Mouse (Mus musculus): ENCODE data around the gene Filip1. TPM values are rescaled to one million over a fixed set of nuclear protein-coding genes. Genes with fewer than 3 reads are reported as not detected.
A peak's percentile ranks its signal among the peaks of the same experiment; 100 is the strongest.
"Not testable (repeated sequence)": the region's sequence is repeated elsewhere in the genome, so short reads cannot be mapped to it uniquely, and the experiment has no call there.

Filip1 gene
- polyA plus RNA-seq, 1 experiment from 2014 or later = 5.3 TPM

DNA sequence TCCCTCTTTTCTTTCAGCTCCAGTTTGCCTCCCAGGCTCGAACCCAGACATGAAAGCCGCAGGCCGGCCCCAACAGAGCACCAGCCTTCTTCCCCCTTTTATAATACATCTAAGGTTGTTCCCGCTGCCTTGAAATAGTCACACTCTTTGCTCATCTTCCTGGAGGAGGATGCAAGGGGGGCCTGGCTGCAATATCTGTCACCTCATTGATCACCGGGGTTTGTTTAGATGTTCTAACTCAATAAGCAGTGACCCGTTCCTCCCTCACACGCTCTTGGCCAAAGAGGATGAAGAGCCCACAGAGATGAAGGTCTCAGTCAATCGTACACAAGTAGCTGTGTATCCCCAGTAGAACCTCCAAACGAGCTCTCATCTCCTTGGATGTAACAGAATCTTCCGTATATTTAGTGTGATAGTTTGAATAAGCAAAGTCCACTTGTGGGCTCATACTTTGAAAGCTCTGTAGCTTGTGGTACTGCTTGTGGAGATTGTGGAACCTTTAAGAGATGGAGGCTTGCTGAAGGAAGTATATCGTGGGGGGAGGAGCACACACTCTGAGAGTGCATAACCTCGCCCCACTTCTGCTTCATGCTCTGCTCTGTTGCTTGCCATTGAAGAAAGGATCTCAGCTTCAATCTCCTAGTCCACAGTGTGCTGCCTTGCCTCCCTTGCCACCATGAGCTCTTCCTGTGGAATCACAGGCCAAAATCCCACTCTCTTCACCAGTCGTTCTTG is 24.8 kb upstream of the Filip1 start:
- H3K4me1 ChIP-seq (replicated peaks; ENCODE audit: control insufficient read depth, insufficient read depth, low read length) = no peaks in the 10 kb centered on the region
- H3K4me2 ChIP-seq (replicated peaks; ENCODE audit: low read depth) = no peak overlapping the region
- no peak for TF ChIP-seq CTCF (IDR thresholded peaks at IDR 0.05; ENCODE audit: low read depth)
- no peak overlapping the region for H3K27ac ChIP-seq (ENCODE audit: low read depth, low read length)
- no peaks in the 10 kb centered on the region for H3K9me3 ChIP-seq (ENCODE audit: control insufficient read depth)
- H3K27me3 ChIP-seq (replicated peaks; ENCODE audit: control insufficient read depth, insufficient read depth, low read length) = no peaks in the 10 kb centered on the region
- 81% methylated on average over 13 of the region's 13 CpGs for WGBS
- H3K4me3 ChIP-seq (ENCODE audit: low read depth, low read length) = no peak overlapping the region
- no peak overlapping the region for H3K9ac ChIP-seq (ENCODE audit: low read depth, low read length)
- H3K36me3 ChIP-seq (ENCODE audit: control insufficient read depth, insufficient read depth) = no peaks in the 10 kb centered on the region
- no peak for ATAC-seq

DNA sequence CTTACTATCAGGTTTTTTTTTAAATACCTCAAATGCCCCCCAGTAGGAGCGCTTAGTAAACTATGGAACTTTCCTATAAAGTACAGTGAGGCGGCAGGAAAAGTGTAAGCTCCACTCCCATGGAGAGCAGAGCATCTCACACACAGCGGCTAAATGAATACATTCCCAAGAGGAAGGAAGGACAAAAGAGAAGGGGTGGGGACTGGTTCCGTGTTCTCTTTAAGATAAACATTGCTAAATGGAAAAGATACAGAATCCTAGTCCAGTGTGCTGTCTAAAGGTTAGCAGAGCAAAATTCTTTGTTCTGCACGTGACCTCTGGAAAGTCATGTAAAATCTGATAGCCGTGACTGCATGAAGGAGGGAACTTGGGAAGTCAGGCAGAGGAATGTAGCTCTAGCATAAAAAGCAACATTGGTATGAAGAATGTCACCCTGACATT is 13.9 kb upstream of the Filip1 start:
- ATAC-seq = no peak

DNA sequence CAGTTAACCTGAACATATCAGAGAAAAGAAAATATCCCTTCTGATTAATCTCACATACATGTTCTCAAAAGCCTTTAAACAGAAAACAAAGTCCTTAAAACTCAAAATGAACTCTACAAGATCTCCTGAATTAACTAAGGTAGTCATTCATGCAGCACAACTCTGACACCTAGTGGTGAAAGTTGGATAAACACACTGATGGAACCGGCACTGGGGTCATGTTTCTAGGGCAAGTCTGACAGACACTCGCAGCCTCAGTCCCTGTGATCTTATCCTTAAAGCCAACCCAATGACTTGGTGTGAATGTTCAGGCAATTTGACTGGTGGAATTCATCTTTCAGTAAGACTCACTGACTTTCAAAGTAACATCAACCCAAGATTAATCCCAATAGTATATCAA is 13.4 kb upstream of the Filip1 start:
- WGBS = 1% methylated on average over 2 of the region's 2 CpGs
- H3K27me3 ChIP-seq (replicated peaks; ENCODE audit: control insufficient read depth, insufficient read depth, low read length) = no peaks in the 10 kb centered on the region
- no peak overlapping the region for H3K4me2 ChIP-seq (replicated peaks; ENCODE audit: low read depth)
- no peak overlapping the region for H3K27ac ChIP-seq (ENCODE audit: low read depth, low read length)
- H3K4me1 ChIP-seq (replicated peaks; ENCODE audit: control insufficient read depth, insufficient read depth, low read length) = no peaks in the 10 kb centered on the region
- H3K9me3 ChIP-seq (ENCODE audit: control insufficient read depth) = no peaks in the 10 kb centered on the region
- no peaks in the 10 kb centered on the region for H3K36me3 ChIP-seq (ENCODE audit: control insufficient read depth, insufficient read depth)
- peak; percentile 87 for TF ChIP-seq CTCF (IDR thresholded peaks at IDR 0.05; ENCODE audit: low read depth)
- H3K4me3 ChIP-seq (ENCODE audit: low read depth, low read length) = no peak overlapping the region
- no peak for ATAC-seq
- no peak overlapping the region for H3K9ac ChIP-seq (ENCODE audit: low read depth, low read length)

More for the DNA sequence above, 13.9 kb upstream of the Filip1 start:
- no peaks in the 10 kb centered on the region for H3K27me3 ChIP-seq (replicated peaks; ENCODE audit: control insufficient read depth, insufficient read depth, low read length)
- H3K36me3 ChIP-seq (ENCODE audit: control insufficient read depth, insufficient read depth) = no peaks in the 10 kb centered on the region
- H3K4me2 ChIP-seq (replicated peaks; ENCODE audit: low read depth) = no peak overlapping the region
- no peak for TF ChIP-seq CTCF (IDR thresholded peaks at IDR 0.05; ENCODE audit: low read depth)
- H3K27ac ChIP-seq (ENCODE audit: low read depth, low read length) = no peak overlapping the region
- 61% methylated on average over 6 of the region's 6 CpGs for WGBS
- H3K4me1 ChIP-seq (replicated peaks; ENCODE audit: control insufficient read depth, insufficient read depth, low read length) = no peaks in the 10 kb centered on the region
- no peaks in the 10 kb centered on the region for H3K9me3 ChIP-seq (ENCODE audit: control insufficient read depth)
- H3K4me3 ChIP-seq (ENCODE audit: low read depth, low read length) = no peak overlapping the region
- H3K9ac ChIP-seq (ENCODE audit: low read depth, low read length) = no peak overlapping the region

DNA sequence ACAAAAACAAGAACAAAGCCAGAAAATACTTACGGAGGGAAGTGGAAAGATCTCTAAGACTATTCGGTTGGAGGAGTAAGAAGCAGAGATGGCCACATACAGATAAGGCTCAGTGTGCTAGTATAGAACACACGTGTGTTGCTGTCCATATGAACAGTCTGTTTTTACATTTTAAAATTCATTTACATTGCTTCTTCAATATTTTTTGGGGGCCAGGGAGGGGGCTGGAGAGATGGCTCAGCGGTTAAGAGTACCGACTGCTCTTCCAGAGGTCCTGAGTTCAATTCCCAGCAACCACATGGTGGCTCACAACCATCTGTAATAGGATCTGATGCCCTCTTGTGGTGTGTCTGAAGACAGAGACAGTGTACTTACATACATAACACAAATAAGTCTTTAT is 12.7 kb upstream of the Filip1 start:
- not testable (repeated sequence) for H3K4me1 ChIP-seq (replicated peaks; ENCODE audit: control insufficient read depth, insufficient read depth, low read length); H3K27ac ChIP-seq (ENCODE audit: low read depth, low read length); H3K36me3 ChIP-seq (ENCODE audit: control insufficient read depth, insufficient read depth); H3K9ac ChIP-seq (ENCODE audit: low read depth, low read length); H3K9me3 ChIP-seq (ENCODE audit: control insufficient read depth); H3K4me2 ChIP-seq (replicated peaks; ENCODE audit: low read depth); ATAC-seq; H3K27me3 ChIP-seq (replicated peaks; ENCODE audit: control insufficient read depth, insufficient read depth, low read length); H3K4me3 ChIP-seq (ENCODE audit: low read depth, low read length)
- 89% methylated on average over 5 of the region's 5 CpGs for WGBS

DNA sequence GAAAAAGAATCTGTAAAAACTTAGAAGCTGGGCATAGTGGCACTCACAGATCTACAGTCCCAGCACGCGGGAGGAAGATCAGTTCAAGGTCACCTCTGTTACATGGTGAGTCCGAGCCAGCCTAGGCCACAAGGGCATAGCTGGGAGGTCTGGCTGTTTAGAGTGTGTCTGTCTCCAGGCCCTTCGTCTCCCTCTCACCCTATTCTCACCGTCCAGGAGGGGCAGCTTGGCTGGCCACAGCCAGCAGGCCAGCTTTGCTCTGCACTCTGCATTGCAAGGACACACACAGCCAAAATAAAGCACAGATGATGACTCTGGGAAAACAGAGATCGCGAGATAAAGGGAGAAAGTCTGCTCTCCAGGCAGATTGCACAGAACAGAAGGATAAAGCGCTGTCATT is 10.2 kb upstream of the Filip1 start:
- Histone ChIP-seq H3K9ac (ENCODE audit: low read depth, low read length) (no peak overlapping the region), H3K4me1 (replicated peaks; ENCODE audit: control insufficient read depth, insufficient read depth, low read length) (no peaks in the 10 kb centered on the region), H3K27me3 (replicated peaks; ENCODE audit: control insufficient read depth, insufficient read depth, low read length) (no peaks in the 10 kb centered on the region), H3K4me2 (replicated peaks; ENCODE audit: low read depth) (no peak overlapping the region), H3K4me3 (ENCODE audit: low read depth, low read length) (no peak overlapping the region), H3K27ac (ENCODE audit: low read depth, low read length) (no peak overlapping the region), H3K36me3 (ENCODE audit: control insufficient read depth, insufficient read depth) (no peaks in the 10 kb centered on the region), H3K9me3 (ENCODE audit: control insufficient read depth) (no peaks in the 10 kb centered on the region)
- TF ChIP-seq CTCF (IDR thresholded peaks at IDR 0.05; ENCODE audit: low read depth) = no peak
- 60% methylated on average over 8 of the region's 8 CpGs for WGBS
- no peak for ATAC-seq

DNA sequence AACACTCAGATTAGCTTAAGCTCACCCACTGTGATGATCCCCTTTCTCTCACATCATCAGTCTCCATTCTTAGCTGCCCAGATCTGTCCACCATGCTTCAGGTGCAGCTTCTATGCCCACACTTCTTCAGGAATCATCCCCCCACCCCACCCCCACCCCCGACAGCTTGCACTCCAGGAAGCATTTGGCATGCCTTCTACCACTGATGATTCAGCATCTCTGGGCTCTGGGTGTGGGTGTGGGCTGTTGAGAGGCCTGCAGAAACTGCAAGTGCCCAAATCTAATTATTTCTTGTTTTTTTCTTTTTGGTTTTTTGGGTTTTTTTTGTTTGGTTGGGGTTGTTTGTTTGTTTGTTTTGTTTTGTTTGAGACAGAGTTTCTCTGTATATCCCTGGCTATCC is 9.0 kb upstream of the Filip1 start:
- no peak for ATAC-seq
- Histone ChIP-seq H3K27ac (ENCODE audit: low read depth, low read length) (no peak overlapping the region), H3K9me3 (ENCODE audit: control insufficient read depth) (no peaks in the 10 kb centered on the region), H3K4me1 (replicated peaks; ENCODE audit: control insufficient read depth, insufficient read depth, low read length) (no peaks in the 10 kb centered on the region), H3K27me3 (replicated peaks; ENCODE audit: control insufficient read depth, insufficient read depth, low read length) (no peaks in the 10 kb centered on the region), H3K4me3 (ENCODE audit: low read depth, low read length) (no peak overlapping the region), H3K36me3 (ENCODE audit: control insufficient read depth, insufficient read depth) (no peaks in the 10 kb centered on the region), H3K4me2 (replicated peaks; ENCODE audit: low read depth) (no peak overlapping the region), H3K9ac (ENCODE audit: low read depth, low read length) (no peak overlapping the region)
- no peak for TF ChIP-seq CTCF (IDR thresholded peaks at IDR 0.05; ENCODE audit: low read depth)
- 43% methylated on average over 1 of the region's 1 CpGs for WGBS

All from intestine, postnatal 0 days (tissue).